Mouse (Mus musculus) liver, postnatal 0 days (tissue): ENCODE measurements around the gene Chst1.

ENCODE experiments used
- CTCF ChIP-seq: sonication (generic); IDR thresholded peaks from 2 replicates; pipeline ENCODE4 v1.5.1; 2016; ENCODE audit warnings: antibody characterized with exemption, low read depth
- EP300 ChIP-seq: IDR thresholded peaks from 2 replicates; pipeline ENCODE4 v1.6.1; 2016; ENCODE audit warnings: antibody characterized with exemption, low read depth, mild to moderate bottlenecking

- TF ChIP-seq CTCF (no peak), EP300 (no peak)
Observed at GRCm38 (mm10) chr2:92582596-92582995, 16.9 kb upstream of the Chst1 start.
